Mouse (Mus musculus) liver, embryonic 14.5 days (tissue): ENCODE measurements around the gene Arhgef19.

Experiments
- CTCF ChIP-seq: IDR thresholded peaks from 2 replicates; pipeline ENCODE4 v1.5.1; 2016; ENCODE audit warnings: antibody characterized with exemption, low read depth, control low read depth
- EP300 ChIP-seq: IDR thresholded peaks from 2 replicates; pipeline ENCODE4 v1.6.1; 2016; ENCODE audit warnings: antibody characterized with exemption, low read depth

DNA sequence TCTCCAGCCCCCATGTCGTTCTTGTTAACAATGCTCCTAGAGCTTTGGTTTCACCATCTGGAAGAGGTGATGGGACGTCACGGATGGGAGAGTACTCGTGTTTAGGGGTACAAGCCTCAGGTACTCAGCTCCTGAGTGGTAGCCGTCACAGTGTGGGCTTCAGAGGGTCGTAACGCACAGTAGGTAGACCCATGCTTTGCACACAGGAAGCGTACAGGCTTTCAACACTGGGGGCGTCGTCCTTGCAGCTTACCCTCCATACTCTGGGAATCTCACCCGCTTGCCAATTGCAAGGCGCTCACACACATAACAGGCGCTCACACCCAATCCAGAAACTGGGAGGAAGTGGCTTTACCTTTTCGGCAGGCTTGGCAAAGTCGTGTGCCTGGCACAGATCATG, 2.6 kb downstream of the Arhgef19 start:
- no peak for TF ChIP-seq CTCF
- no peak for TF ChIP-seq EP300
